Mouse (Mus musculus): ENCODE measurements around the gene Aoc1.
"Not testable (repeated sequence)": the region's sequence is repeated elsewhere in the genome, so short reads cannot be mapped to it uniquely, and the experiment has no call there.

Aoc1 gene

DNA sequence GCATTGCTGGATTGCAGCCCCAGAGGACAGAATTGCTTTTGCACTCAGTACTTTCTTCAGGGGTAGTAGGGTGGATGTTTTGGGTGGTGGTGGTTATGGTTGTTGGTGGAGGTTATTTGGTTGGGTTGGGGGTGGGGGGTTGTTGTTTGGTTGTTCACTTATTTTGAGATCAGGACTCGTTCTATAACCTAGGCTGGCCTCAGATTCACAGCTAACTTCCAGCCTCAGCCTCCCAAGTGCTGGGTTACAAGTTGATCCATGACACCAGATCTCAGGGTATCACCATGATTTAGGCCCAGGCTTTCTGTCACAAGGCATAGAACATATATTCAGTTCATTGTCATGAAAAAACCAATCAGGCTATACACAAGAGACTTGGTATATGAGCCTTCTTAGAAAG, 11.8 kb upstream of the Aoc1 start:
- in situ Hi-C loops (cut with MboI; ENCODE audit: low sequenced_read_pairs) = loop anchor here (10.0 kb wide), 1 partner anchor 104 kb away; no protein-coding TSS in a partner anchor

DNA sequence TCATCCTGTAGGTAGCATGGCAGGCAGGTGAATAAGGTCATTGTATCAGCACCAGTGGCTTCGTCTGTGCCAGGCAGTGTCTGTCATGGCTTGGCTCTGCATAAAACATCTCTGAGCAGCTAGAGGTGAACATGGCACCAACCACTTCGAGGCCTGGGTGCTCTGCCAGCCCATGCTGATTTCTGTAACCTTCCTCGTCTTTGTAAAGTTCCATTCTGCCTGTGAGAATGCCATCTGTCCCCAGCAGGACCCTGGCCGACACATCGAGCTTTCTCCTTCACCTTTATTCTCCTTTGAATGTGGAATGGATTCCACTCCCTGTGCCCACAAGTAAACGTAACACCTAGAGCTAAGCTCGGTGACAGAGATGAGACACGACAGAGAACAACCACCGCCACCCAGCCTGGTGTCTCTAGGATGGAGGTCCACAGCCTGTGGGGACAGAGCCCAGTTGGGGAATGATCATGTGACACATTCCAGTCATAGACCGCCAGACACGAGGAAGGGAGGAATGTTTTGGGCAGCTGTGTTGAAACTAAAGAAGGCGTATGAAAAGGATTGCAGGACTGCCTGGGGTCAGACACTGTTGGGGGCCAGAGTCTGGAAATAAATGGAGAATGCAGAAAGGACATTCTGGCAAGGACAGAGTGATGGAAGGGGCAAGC, 10.9 kb upstream of the Aoc1 start:
- in situ Hi-C loops (cut with MboI; ENCODE audit: low sequenced_read_pairs) = loop anchor here (10.0 kb wide), 1 partner anchor 103 kb away; no protein-coding TSS in a partner anchor

DNA sequence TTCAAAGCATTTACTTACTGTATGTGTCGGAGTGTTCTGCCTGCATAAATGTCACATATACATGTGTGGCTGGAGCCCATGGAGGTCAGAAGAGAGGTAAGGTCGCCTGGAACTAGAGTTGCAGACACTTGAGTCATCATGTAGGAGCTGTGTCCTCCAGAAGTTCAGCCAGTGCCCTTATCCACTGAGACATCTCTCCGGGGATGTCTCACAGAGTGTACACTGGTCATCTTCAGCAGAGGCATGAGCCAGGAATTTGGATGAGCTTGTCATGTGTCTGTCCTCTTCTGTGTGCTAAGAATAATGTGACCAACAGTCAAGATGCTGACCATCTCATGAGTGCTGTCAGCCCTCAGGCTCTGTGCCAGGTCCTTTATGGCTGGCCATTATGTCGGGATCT, 9.9 kb upstream of the Aoc1 start:
- in situ Hi-C loops (cut with MboI; ENCODE audit: low sequenced_read_pairs) = loop anchor here (10.0 kb wide), 1 partner anchor 102 kb away; no protein-coding TSS in a partner anchor

DNA sequence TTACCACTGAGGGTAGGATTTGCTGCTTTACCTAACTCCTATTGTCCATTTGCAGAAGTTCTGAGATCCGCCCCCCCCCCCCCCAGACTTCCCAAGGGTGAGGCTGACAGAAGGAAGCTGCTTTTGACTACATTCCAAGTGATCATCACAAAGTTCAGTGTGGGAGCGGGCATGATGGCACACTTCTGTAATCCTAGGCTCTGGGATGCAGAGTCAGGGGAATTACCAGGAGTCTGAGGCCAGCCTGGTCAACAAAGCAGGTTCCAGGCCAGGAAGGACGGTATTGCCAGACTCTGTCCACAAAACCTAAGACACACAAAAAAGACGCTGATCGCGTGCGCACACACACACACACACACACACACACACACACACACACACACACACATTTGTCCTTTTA, 9.2 kb upstream of the Aoc1 start:
- in situ Hi-C loops (cut with MboI; ENCODE audit: low sequenced_read_pairs) = loop anchor here (10.0 kb wide), 1 partner anchor 101 kb away; no protein-coding TSS in a partner anchor

DNA sequence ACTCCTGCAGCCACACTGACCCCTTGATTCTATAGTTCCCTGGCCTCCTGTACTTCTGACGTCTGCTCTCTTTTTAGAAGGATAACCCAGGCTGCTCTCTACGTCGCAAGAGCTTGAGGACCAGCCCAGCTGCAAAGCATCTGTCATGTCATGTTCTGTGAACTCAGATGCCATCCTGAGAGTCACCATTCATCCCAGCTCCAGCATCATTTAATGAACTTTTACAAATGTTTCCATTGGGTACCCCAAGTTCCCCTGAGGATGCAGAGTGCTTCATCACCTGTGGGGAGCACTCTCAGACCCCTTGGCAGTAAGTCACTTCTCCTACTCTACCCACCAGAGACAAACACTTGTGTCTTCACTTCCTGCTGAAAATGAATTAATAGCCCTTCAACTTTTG, 8.5 kb upstream of the Aoc1 start:
- in situ Hi-C loops (cut with MboI; ENCODE audit: low sequenced_read_pairs) = loop anchor here (10.0 kb wide), 1 partner anchor 101 kb away; no protein-coding TSS in a partner anchor

DNA sequence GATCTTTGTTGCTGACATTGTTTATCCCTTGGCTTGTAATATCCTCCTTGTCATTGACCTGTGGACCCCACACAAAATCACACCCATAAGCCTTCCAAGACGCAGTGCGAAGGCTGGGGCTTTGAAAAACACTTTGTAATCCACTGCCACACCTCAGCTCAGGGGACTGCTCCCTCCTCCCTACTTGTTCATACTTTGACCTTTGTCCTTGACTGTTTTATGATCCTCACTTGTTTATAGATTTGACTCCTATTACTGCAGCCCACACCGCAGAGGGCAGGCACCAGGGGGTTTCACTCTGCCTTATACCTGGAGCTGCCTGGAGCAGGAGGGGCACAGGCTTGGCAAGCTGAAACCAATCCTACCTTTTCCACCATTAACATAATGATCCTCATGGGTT, 8.0 kb upstream of the Aoc1 start:
- in situ Hi-C loops (cut with MboI; ENCODE audit: low sequenced_read_pairs) = loop anchor here (10.0 kb wide), 1 partner anchor 100 kb away; no protein-coding TSS in a partner anchor

DNA sequence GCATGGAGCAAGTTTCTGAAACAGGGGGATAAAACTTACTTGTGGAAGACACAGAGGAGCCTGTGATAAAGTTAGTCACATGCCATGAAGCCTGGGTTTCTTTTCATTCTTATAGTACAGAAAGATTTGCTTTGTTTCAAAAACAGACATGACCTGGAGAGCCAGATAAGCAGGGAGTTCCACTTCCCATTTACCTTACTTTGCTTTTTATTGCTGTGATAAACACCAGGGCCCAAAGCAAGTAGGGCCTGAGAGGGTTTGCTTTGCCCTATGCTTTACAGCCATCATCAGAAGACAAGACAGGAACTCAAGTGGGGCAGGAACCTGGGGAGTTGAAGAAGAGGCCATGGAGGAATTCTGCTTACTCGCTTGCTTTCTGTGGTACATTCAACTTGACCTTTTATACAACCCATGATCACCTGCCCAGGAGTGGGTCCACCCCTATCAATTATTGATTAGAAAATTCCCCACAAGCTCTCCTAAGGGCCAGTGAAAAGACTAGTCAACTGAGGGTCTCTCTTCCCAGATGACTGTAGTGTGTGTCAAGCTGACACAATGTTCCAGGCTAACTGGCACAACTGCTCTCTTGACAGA, 7.4 kb upstream of the Aoc1 start:
- in situ Hi-C loops (cut with MboI; ENCODE audit: low sequenced_read_pairs) = loop anchor here (10.0 kb wide), 1 partner anchor 100 kb away; no protein-coding TSS in a partner anchor

DNA sequence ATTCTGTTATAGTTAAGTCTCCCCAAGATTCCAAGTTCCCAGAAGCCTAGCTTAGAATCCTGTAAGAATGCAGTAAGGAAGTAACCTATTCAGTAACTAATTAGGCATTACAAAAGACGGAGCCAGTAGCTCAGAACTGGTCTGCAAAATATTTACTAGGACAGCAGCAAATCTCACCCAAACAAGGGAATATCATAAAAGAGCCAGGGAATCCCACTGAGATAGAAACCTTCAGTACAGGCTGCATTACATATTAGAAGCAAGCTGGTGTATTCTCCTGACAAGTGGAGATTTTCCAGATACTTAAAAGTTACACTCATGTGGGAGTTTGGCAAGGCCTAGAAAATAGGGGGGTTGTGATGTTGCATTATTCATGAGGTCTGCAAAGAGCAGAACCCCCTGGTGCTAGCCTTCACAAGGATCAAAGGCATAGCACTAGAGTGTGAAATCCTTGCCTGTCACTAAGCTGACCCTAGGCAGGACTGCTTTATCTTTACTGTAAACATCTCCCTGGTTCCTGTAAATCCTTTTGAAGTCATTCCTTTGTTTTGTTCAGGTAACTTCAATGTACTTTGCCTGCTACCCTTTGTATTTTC, 6.2 kb upstream of the Aoc1 start:
- in situ Hi-C loops (cut with MboI; ENCODE audit: low sequenced_read_pairs) = loop anchor here (10.0 kb wide), 1 partner anchor 98 kb away; no protein-coding TSS in a partner anchor

DNA sequence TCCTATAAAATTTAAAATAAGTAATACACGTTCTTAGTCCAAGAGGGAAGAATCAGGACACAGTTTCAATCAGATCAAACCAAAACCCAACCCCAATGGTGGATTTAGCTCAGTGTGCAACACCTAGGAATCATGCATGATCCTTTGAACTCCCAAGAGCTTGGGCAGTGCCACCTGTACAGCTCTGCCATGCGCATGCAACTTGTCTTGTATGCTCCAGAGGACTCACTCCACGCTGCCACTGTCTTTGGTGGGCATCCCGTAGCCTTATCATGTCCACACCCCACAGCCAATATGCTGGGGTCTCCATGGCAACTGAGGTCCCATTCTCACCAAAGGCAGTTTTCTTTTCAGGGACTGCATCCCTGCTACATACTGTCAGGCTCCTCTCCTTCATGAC, 5.5 kb upstream of the Aoc1 start:
- in situ Hi-C loops (cut with MboI; ENCODE audit: low sequenced_read_pairs) = loop anchor here (10.0 kb wide), 1 partner anchor 98 kb away; no protein-coding TSS in a partner anchor

DNA sequence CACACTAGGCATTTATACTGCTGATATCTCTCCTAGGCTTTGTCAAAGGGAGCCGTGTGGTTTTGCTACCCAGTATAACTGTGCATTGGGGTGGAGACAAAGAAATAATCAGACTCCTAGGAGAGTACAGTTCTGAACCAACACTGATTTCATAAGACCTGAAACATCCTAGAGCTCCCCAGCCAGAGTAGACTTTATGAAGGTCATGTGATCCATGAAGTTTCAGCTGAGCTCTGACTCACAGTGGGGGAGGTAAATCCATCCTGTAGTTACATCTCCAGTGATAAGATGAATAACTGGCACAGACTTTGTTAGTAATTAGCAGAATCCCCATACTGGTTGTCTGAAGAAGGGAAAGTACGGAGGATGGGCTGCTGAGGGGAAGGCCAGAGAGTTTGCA, 2.9 kb upstream of the Aoc1 start:
- in situ Hi-C loops (cut with MboI; ENCODE audit: low sequenced_read_pairs) = loop anchor here (10.0 kb wide), 1 partner anchor 95 kb away; no protein-coding TSS in a partner anchor

DNA sequence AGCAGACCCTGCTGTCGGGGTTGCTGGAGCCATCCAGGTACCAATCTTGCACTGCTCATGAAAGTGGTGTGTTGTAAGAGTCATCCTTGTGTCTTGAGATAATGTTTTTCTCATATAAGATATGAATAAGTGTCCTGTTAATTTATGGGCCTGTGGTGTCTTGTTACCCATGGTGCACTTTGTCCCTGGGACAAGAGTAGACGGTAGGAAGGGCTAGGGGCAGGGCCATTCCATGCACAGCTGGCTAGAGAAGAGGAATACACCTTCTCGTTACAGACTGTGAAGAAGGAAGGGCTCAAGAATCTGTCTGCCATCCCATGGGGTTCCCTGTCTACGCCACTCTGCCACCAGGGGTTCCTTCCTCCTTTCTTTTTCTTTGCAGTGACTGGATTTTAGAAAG, 1.9 kb downstream of the Aoc1 start:
- in situ Hi-C loops (cut with MboI; ENCODE audit: low sequenced_read_pairs) = no loop called here

DNA sequence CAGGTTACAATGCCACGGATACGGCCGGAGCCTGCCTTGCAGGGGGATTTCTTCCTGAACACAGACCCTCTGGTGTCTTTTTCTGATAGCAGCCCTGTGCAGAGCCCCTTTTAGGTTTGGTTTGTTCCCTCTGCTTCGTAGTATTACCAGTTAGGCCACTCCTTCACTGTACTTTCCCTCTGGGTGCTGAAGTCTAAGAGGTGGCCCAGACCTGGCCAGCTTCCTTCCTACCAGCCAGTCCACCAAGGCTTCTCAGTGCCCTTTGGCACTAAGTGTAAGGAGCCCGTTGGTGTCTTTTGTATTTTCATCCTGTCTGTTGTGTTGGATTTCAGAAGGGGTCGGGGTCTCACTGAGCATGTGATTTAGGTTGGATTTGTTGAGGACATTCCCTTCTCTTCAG, 2.8 kb downstream of the Aoc1 start:
- in situ Hi-C loops (cut with MboI; ENCODE audit: low sequenced_read_pairs) = no loop called here

DNA sequence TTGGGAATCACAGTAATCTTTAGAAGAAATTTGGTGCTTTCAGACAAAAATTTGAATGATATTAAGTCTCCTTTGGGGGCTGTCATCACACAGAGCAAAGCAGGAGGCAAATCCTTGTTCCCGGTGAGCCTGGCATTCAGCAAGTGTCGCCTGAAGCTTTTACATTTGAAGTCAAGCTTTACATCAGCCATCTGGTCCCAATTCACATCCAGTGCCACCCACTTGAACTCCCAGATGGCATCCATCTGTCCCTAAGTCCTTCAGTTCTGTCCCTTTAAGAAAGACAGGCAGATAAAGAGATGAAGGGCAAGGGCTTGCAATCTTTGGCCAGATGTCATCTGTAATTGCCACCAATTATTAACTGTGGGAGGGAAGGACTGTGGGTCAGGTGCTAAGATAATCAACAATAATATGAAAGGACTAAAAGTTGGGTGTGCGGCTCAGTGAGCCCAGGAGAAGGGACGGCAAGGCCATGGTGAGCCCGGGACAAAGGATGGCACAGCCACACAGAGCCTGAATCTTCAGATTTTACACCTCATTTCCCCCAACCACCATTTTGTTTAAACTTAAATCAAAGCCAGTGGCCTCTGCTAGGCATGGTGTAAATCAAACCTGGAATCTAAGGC, 3.9 kb downstream of the Aoc1 start:
- in situ Hi-C loops (cut with MboI; ENCODE audit: low sequenced_read_pairs) = no loop called here

DNA sequence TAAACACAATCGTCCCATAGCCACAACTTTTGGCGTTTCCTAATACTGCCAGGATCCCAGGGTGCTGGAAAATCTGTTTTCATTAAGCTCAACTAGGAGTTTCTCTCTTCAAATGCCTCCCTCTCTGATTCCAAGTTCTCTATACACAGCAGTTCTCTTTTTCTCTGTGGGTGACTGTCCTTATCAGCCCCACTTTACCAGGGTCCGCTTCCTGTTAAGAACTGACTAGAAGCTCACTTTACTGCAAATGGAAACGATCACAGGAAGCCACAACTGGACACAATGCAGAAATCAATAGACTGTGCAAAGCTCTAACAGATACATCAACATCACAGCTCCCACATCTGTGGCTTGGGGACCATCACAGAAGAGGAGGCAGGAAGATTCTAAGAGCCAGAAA, 21.5 kb downstream of the Aoc1 start:
- in situ Hi-C loops (cut with MboI; ENCODE audit: low sequenced_read_pairs) = no loop called here

DNA sequence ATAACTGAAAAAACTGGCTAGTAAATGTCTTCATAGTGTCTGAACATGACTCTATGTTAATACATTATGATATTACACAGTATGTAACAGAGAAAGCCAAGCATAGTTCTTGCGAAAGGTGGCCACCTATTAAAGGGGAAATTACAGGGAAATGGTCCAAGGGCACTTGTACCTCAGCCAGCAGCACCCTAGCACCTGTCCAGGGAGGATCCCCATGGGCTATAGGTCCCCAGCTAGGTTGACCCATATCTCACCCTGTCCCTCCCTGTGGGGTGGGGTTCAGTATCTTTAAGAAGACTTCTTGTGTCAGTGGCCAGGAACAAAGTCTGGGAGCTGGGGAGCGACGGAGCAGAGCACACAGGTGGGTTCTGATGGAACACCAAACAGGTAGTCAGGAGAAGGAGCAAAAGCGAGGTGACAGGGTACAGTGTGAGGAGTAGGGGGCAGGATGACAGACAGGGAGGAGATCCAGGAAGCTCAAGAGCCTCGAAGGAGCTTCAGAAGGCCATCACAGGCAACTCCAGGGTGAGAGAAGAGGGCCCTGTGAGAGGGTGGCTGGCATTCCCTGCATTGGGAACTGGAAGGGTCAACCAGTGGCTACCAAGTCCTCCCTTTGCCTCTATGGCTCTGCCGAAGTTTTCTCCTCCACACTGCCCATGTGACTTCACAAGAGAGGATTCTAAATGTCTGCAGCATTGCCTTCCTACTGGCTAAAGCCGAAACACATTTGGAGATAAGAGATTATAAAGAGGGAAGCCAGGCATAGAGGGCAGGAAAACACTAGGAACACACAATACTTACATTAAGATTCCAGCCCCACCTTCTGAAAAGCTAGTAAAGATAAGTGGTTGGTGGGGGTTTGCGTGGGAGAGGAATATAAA, 22.5 kb downstream of the Aoc1 start:
- in situ Hi-C loops (cut with MboI; ENCODE audit: low sequenced_read_pairs) = no loop called here

DNA sequence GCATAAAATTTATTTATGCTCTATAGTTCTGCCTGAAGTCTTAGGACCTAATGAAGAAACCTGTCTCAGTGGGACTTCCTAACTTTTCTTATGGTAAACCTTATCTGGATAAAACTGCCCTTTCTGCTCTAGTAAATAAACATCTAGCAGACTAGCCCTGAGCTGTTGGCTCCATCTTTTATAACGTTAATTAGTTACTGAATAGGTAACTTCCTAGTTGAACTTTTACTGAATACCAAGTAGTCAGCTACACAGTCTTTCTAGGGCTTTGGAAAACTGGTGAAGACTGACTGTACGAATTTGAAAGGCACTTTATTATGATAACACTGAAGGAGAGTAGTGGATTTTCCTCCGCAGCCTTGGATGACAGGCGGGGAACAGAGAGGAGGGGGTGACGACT, 23.2 kb downstream of the Aoc1 start:
- in situ Hi-C loops (cut with MboI; ENCODE audit: low sequenced_read_pairs) = no loop called here

DNA sequence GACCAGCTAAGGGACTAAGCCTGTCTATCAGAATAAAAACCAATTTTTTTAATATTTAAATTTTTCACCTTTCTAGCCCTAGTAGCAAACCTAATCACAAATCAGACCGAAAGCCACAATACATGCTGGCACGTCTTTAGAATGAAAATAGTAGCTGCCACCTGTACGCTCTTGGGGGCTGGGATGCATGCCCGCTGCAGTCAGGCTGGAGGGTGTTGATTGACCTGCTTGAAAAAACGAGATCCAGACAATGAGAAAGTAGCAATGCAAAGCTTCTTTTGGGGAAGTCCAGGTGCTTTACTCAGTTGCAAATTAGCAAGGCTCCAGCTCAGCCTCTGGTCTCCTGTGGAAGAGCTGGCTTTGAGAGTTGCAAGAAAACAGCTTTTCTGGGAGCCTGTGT, 24.3 kb downstream of the Aoc1 start:
- in situ Hi-C loops (cut with MboI; ENCODE audit: low sequenced_read_pairs) = no loop called here

DNA sequence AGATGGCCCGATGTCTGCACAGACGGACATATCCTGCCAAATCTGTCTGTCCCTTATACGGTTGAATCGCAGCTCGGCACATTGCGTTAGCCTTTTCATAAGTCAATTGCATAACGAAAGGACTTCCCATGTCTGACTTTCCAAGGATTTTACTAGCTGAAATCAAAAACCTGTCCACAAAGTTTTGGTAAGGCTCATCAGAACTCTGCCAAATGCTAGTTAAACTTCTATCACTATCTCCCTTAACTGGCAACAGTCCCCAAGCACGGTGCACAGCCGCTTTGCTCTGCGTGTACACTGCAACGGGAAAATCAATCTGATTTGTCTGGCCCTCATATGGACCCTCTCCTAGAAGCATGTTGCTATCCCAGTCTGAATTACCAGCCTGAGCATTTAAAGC, 28.6 kb downstream of the Aoc1 start:
- in situ Hi-C loops (cut with MboI; ENCODE audit: low sequenced_read_pairs) = not testable (repeated sequence)

DNA sequence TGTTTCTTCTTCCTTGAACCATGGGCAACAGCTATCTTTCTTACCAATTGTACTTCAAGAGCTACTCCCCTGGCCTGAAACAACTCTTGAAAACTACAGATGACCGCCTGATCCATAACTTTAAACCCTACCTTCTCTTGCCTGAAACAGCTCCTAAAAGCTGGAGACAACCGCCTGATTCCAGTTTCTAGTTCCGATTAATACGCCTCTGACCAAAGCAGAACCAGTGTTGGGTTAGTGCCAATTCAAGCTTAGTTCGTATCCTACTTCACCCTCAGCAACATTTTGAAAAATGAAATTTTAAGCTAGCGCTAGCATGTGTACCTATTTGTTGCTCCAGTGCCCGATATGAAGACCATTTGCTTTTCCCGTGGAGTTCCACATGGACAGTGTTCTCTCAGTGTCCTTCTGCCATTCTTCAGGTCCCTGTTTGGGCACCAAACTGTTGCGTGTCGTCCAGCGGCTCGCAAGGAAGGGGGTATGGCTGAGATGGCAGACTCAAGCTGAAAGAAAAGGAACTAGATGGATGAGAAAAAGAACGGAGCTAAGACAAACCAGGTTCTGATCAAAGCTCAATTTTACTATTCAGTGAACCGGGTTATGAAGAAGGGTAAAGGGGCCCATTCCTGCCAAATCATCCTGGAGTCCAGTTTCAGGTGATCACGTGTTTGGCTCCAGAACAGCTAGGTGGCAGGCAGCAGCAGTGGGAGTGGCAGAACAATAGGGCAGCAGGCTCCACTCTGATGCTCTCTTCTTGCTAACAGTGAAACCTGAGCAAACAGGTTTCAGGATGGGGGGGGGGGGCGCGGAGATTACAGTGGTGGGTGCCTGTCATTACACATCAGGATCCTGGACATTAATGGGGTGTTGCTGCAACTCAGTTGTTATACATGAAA, 30.1 kb downstream of the Aoc1 start:
- in situ Hi-C loops (cut with MboI; ENCODE audit: low sequenced_read_pairs) = no loop called here

Measured in CH12F3 (cell line).